Mouse (Mus musculus) embryonic fibroblast, embryonic 13.5 days (primary cell): ENCODE results near the gene Nav2.

ENCODE experiments used
- CTCF ChIP-seq: IDR thresholded peaks from 2 replicates; pipeline ENCODE4 v1.5.1; 2011; ENCODE audit warnings: mild to moderate bottlenecking, control low read depth, low read length, moderate library complexity, borderline replicate concordance; ENCODE audit not compliant: insufficient read depth
- POLR2A ChIP-seq: IDR thresholded peaks from 2 replicates; pipeline ENCODE4 v1.6.1; 2011; ENCODE audit warnings: low read depth, mild to moderate bottlenecking, control low read depth, low read length, moderate library complexity

DNA sequence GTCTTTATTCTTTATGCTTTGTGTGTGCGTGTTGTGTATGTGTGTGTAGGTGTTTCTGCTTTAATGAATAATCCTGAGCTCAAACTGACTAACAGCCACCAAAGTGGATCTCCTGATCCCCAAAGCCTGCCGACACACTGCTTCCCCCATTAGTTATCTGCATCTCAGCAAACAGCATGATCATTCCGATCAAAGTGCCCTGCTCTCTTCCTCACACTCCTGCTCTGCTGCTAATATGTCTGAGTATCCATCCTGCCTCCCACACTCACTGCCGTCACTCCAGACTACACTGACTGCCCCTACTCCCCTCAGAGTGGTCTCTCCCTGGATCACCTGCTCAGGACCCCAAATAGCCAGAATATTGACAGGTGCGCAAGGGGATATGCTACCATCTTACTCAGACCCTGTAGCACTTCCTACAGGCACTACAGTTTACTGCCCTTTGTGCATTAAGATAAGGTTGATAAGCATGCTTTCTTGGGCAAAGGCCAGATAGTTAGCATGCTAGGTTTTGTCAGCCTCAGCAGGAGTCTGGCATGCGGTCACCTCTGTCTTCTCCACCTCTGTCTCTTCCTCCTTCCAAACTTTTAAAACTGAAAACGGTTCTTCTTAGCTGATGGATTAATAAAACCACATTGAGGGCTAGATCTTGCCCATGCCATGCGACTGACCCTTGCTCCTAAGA, 382.8 kb downstream of the Nav2 start:
- no peak for TF ChIP-seq POLR2A
- TF ChIP-seq CTCF: no peak
